Mouse (Mus musculus): ENCODE measurements around the gene St8sia4.

DNA sequence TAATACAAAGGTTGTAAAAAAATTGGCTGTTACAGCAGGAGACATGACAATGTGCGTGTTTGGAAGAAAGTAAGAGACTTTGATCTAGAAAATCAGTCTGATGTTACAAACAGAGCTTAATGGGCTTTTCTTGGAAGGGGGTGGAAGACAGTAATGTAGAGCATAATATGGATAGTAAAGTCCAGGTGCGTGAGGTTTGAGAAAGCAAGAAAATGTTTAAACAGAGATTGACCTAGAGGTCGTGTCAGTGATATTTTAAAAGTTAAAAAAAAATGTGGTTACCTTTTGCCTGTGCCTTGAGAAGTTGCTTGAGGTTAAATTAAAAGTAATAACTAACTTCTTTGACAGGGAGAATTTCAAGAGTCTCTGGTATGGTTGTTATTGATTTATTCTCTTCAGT lies 41.8 kb upstream of the St8sia4 start:
- no peak for TF ChIP-seq POLR2AphosphoS5 (IDR thresholded peaks at IDR 0.05; ENCODE audit: insufficient replicate concordance, low read depth, low read length)
- TF ChIP-seq TAL1 (conservative IDR thresholded peaks at IDR 0.05; ENCODE audit: low read depth, low read length): no peak
- TF ChIP-seq GATA2 (IDR thresholded peaks at IDR 0.05; ENCODE audit: borderline replicate concordance, low read depth, low read length): no peak
- TF ChIP-seq CTCF (IDR thresholded peaks at IDR 0.05; ENCODE audit: low read depth, low read length): no peak
